Mouse (Mus musculus) liver, adult (tissue): ENCODE data around the gene Foxp2.

Experiments
- GATA4 ChIP-seq: IDR thresholded peaks from 2 replicates; pipeline ENCODE4 v1.6.1; 2014; ENCODE audit warnings: mild to moderate bottlenecking, low read length; ENCODE audit not compliant: insufficient replicate concordance

The Foxp2 gene

GRCm38 (mm10) chr6:15402026-15402425 is 500.9 kb downstream of the Foxp2 start:
- TF ChIP-seq GATA4 = no peak

GRCm38 (mm10) chr6:15415099-15415498 is 514.0 kb downstream of the Foxp2 start:
- TF ChIP-seq GATA4 = no peak

GRCm38 (mm10) chr6:15459701-15460100 is 558.6 kb downstream of the Foxp2 start:
- TF ChIP-seq GATA4 = no peak

- TF ChIP-seq GATA4 = no peak
Measured at GRCm38 (mm10) chr6:15463390-15463789, 562.2 kb downstream of the Foxp2 start.

- no peak for TF ChIP-seq GATA4
Measured at GRCm38 (mm10) chr6:15465471-15465870, 564.3 kb downstream of the Foxp2 start.

GRCm38 (mm10) chr6:15466634-15467033 is 565.5 kb downstream of the Foxp2 start:
- TF ChIP-seq GATA4 = no peak

GRCm38 (mm10) chr6:15486909-15487308 is 585.8 kb downstream of the Foxp2 start:
- no peak for TF ChIP-seq GATA4
